Mouse (Mus musculus): Measurements from ENCODE around the gene Lmntd1. TPM values are rescaled to one million over a fixed set of nuclear protein-coding genes. Genes with fewer than 3 reads are reported as not detected.

The Lmntd1 gene
- polyA plus RNA-seq, 1 experiment from 2014 or later, result 3.0 TPM

DNA sequence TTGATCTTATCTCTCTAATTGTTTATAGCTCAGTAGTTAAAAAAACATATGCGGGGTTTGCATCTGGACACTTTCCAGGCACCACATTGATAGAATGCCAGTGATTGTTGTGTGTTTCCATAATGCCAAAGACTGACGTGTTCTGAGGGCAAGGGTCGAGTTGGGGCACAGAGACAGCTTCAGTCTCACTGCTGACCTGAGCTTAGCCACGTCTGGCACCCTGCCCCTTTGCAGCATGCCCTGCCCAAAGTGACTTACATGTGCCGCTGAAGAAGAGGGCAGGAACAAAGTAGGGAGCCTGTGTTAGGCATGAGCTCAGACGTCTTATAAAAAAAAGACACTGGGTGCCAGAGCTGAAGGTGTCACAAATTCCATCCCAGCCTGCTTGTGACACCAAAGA is 16.1 kb upstream of the Lmntd1 start:
- no peak overlapping the region for H3K9ac ChIP-seq (ENCODE audit: low read depth, low read length)
- H3K27ac ChIP-seq, result no peak overlapping the region
- no peak for DNase-seq (ENCODE audit: low spot score)
- H3K4me1 ChIP-seq (replicated peaks; ENCODE audit: insufficient read depth, low read length), result no peaks in the 10 kb centered on the region
- no peak for ATAC-seq (replicated peaks; ENCODE audit: low FRiP score, low read depth)
- H3K4me2 ChIP-seq (ENCODE audit: low read length), result no peak overlapping the region
- H3K4me3 ChIP-seq (replicated peaks; ENCODE audit: low read depth, low read length), result no peak overlapping the region
- TF ChIP-seq CTCF (IDR thresholded peaks at IDR 0.05; ENCODE audit: low read depth), result no peak
- H3K9me3 ChIP-seq (replicated peaks; ENCODE audit: low read length), result no peaks in the 10 kb centered on the region
- H3K36me3 ChIP-seq (ENCODE audit: insufficient read depth, low read length), result no peaks in the 10 kb centered on the region
- WGBS, result 48% methylated on average over 6 of the region's 6 CpGs
- no peaks in the 10 kb centered on the region for H3K27me3 ChIP-seq (ENCODE audit: insufficient read depth, low read length)

DNA sequence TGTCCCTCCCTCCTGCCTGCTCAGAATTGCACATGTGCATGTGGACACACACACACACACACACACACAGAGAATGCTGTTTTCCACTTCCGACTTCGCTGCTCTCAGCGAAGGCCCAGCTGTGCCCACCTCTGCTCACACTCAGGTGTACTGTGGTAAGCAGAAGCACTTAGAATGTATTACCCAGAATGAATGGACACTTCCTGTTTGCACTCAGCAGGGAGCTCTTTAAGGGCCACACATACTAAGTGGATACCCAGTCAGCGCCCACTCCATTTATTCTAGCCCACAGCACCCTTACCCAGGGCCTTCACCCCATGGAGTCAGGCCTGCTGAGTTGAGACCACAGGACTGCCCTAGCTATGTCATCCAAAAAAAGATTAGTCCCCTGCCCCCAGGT is 9.0 kb upstream of the Lmntd1 start:
- Histone ChIP-seq H3K4me2 (ENCODE audit: low read length) (no peak overlapping the region), H3K4me1 (replicated peaks; ENCODE audit: insufficient read depth, low read length) (no peaks in the 10 kb centered on the region), H3K27me3 (ENCODE audit: insufficient read depth, low read length) (no peaks in the 10 kb centered on the region), H3K9ac (ENCODE audit: low read depth, low read length) (no peak overlapping the region), H3K36me3 (ENCODE audit: insufficient read depth, low read length) (no peaks in the 10 kb centered on the region), H3K9me3 (replicated peaks; ENCODE audit: low read length) (no peaks in the 10 kb centered on the region), H3K27ac (no peak overlapping the region), H3K4me3 (replicated peaks; ENCODE audit: low read depth, low read length) (no peak overlapping the region)
- TF ChIP-seq CTCF (IDR thresholded peaks at IDR 0.05; ENCODE audit: low read depth), result no peak
- 81% methylated on average over 4 of the region's 4 CpGs for WGBS
- ATAC-seq (replicated peaks; ENCODE audit: low FRiP score, low read depth) (no peak), DNase-seq (ENCODE audit: low spot score) (no peak)

DNA sequence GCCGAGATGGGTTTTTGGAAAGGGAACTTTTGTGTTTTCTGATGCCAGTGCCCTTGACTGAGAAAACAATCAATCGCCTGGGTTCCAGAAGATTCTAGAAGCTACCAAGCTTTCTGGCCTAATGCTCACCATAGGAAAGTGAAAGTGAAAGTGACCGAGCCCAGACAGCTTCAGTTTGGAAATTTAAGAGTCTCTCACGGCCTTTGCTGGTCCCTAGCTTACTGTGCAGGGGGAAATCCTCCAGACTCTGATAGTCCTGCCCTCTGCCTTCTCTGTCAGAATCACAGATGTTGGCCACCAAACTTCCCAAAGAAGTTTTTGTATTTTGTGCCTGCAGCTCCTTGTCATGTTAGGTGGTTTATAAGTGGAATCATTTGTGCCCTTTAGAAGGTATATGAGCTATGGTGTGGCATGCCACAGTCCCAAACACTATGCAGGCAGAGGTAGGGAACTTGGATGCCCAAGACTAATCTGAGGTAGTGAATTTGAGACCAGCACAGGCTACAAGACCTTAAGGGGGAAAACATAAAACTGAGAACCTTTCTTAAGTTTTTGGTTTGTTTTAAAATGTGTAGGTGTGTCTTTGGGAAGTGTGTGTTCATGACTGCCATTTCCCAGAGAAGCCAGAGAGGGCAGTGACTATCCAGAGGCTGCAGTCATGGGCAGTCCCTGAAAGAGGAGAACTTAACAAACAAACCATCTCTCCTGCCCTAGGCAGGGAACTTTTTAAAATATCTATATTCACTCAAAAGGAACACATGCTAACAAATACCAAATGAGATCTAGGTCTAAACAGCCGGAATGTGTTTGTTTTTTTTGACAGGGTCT is 2.5 kb upstream of the Lmntd1 start:
- H3K27ac ChIP-seq, result 0 out of 2 replicates have a peak overlapping the region, but pooled peaks have one; percentile 6
- no peaks in the 10 kb centered on the region for H3K27me3 ChIP-seq (ENCODE audit: insufficient read depth, low read length)
- no peaks in the 10 kb centered on the region for H3K4me1 ChIP-seq (replicated peaks; ENCODE audit: insufficient read depth, low read length)
- no peak overlapping the region for H3K4me3 ChIP-seq (replicated peaks; ENCODE audit: low read depth, low read length)
- no peak overlapping the region for H3K9ac ChIP-seq (ENCODE audit: low read depth, low read length)
- no peak overlapping the region for H3K4me2 ChIP-seq (ENCODE audit: low read length)
- 73% methylated on average over 5 of the region's 5 CpGs for WGBS
- no peak for TF ChIP-seq CTCF (IDR thresholded peaks at IDR 0.05; ENCODE audit: low read depth)
- ATAC-seq (replicated peaks; ENCODE audit: low FRiP score, low read depth), result no peak
- no peaks in the 10 kb centered on the region for H3K36me3 ChIP-seq (ENCODE audit: insufficient read depth, low read length)
- no peaks in the 10 kb centered on the region for H3K9me3 ChIP-seq (replicated peaks; ENCODE audit: low read length)
- peak; percentile 62 for DNase-seq (ENCODE audit: low spot score)

DNA sequence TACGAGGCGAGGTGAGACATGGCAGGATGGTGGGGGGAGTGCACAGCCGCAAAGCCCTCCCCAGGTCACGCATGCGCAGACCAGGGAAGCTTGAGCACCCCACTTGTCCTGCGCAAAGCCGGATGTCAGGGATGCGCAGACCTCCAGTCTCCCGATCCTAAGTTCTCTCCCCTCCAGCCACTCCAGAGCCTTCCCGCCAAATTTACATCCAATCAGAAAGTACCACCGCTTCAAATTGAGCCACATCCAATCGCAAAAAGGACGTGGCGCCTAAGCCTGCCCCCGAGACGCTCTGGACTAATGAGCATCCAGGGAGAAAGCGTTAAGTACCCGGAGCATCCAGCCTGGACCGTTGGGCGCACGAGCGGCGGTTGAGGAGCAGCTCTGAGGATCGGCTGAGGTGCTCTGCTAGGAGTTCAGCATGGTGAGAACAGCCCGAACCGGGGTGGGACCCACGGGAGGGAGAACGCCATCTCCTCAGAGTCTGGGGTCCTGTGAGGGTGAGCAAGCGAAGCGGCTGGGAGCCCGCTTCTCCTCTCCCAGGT is 1.6 kb upstream of the Lmntd1 start, which contains the start of gene Tuba3b:
Gene Tuba3b (plus strand): TSS at position 92 of the 545 bp plus-strand sequence.
- Histone ChIP-seq H3K36me3 (ENCODE audit: insufficient read depth, low read length) (no peaks in the 10 kb centered on the region), H3K4me1 (replicated peaks; ENCODE audit: insufficient read depth, low read length) (no peaks in the 10 kb centered on the region), H3K9me3 (replicated peaks; ENCODE audit: low read length) (no peaks in the 10 kb centered on the region), H3K4me2 (ENCODE audit: low read length) (no peak within 1 kb of the TSS), H3K9ac (ENCODE audit: low read depth, low read length) (no peak within 1 kb of the TSS), H3K27ac (0 out of 2 replicates have a peak within 1 kb of the TSS, but pooled peaks have one; percentile 6), H3K27me3 (ENCODE audit: insufficient read depth, low read length) (no peaks in the 10 kb centered on the region), H3K4me3 (replicated peaks; ENCODE audit: low read depth, low read length) (no peak within 1 kb of the TSS)
- ATAC-seq (replicated peaks; ENCODE audit: low FRiP score, low read depth), result no peak
- 98% methylated on average over 31 of the region's 31 CpGs for WGBS
- no peak for TF ChIP-seq CTCF (IDR thresholded peaks at IDR 0.05; ENCODE audit: low read depth)
- DNase-seq (ENCODE audit: low spot score), result no peak

- no peaks in the 10 kb centered on the region for H3K36me3 ChIP-seq (ENCODE audit: insufficient read depth, low read length)
- WGBS, result 84% methylated on average over 3 of the region's 3 CpGs
- no peaks in the 10 kb centered on the region for H3K27me3 ChIP-seq (ENCODE audit: insufficient read depth, low read length)
- ATAC-seq (replicated peaks; ENCODE audit: low FRiP score, low read depth) (no peak), DNase-seq (ENCODE audit: low spot score) (no peak)
- H3K9ac ChIP-seq (ENCODE audit: low read depth, low read length), result no peak overlapping the region
- no peak for TF ChIP-seq CTCF (IDR thresholded peaks at IDR 0.05; ENCODE audit: low read depth)
- no peaks in the 10 kb centered on the region for H3K4me1 ChIP-seq (replicated peaks; ENCODE audit: insufficient read depth, low read length)
- H3K27ac ChIP-seq, result no peak overlapping the region
- no peak overlapping the region for H3K4me2 ChIP-seq (ENCODE audit: low read length)
- H3K9me3 ChIP-seq (replicated peaks; ENCODE audit: low read length), result no peaks in the 10 kb centered on the region
- H3K4me3 ChIP-seq (replicated peaks; ENCODE audit: low read depth, low read length), result no peak overlapping the region
These were observed 1.5 kb downstream of the Lmntd1 start for GRCm38 (mm10) chr6:145612611-145613010.

- H3K9me3 ChIP-seq (replicated peaks; ENCODE audit: low read length), result no peaks in the 10 kb centered on the region
- ATAC-seq (replicated peaks; ENCODE audit: low FRiP score, low read depth) (no peak), DNase-seq (ENCODE audit: low spot score) (no peak)
- no peaks in the 10 kb centered on the region for H3K4me1 ChIP-seq (replicated peaks; ENCODE audit: insufficient read depth, low read length)
- 95% methylated on average over 5 of the region's 5 CpGs for WGBS
- H3K36me3 ChIP-seq (ENCODE audit: insufficient read depth, low read length), result no peaks in the 10 kb centered on the region
- no peak for TF ChIP-seq CTCF (IDR thresholded peaks at IDR 0.05; ENCODE audit: low read depth)
- H3K4me2 ChIP-seq (ENCODE audit: low read length), result no peak overlapping the region
- no peak overlapping the region for H3K27ac ChIP-seq
- no peaks in the 10 kb centered on the region for H3K27me3 ChIP-seq (ENCODE audit: insufficient read depth, low read length)
- no peak overlapping the region for H3K9ac ChIP-seq (ENCODE audit: low read depth, low read length)
- no peak overlapping the region for H3K4me3 ChIP-seq (replicated peaks; ENCODE audit: low read depth, low read length)
These were observed 3.2 kb downstream of the Lmntd1 start for GRCm38 (mm10) chr6:145610901-145611300.
